Mouse (Mus musculus): ENCODE data around the gene Magee1.
"Not testable (repeated sequence)": the region's sequence is repeated elsewhere in the genome, so short reads cannot be mapped to it uniquely, and the experiment has no call there.

Magee1 gene

DNA sequence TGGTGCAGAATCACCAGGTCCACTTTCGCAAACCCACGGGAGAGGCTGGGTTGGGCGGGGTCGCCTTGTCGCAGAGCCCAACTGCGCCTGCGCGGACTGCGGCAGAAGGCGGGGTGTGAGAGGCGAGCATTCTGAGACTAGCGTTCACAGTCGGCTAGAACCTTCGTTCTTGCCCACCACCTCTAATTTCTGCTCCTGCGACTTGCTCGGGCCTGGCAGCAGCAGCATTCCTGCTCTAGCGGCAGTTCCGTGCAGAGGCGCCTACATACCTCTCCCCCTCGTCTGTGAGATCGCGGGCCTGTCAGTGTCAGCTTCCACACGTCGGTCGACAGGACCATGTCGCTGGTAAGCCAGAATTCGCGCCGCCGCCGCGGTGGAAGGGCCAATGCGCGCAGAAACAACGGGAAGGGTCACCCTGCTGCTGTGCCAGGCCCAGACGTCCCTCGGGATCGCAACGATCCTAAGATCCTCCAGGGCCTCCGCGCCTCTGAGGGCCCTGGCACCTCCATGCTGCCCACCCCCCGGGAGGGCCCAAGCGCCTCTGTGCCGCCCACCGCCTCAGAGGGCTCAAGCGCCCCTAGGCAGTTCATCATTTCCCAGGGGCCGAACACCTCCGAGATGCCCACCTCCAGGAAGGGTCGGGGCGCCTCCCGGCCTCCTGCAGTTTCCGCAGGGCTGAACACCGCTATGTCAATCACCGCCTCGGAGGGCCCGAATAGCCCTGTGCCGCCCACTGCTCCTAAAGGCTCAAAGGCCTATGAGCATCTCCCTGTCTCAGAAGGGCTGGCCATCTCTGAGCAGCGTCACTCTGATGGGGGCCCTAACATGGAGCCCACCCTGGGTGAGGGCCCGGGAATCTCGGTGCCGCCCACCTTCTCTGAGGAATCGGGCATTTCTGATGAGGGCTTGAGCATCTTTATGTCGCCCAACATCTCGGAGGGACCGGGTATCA is at the start of gene Magee1:
Gene Magee1, plus strand, starts transcription at position 104 of the 952 bp plus-strand sequence.
- DNase-seq: peak; percentile 94

- DNase-seq: no peak
These were observed 41.0 kb upstream of the Magee1 start for GRCm38 (mm10) chrX:105079151-105079550.

GRCm38 (mm10) chrX:105079615-105080092 is 40.5 kb upstream of the Magee1 start, which contains the start of gene Pbdc1:
Gene Pbdc1, plus strand, starts transcription at chrX:105079756.
- DNase-seq: peak; percentile 92 to 93

GRCm38 (mm10) chrX:105080096-105080495 is 40.1 kb upstream of the Magee1 start:
- no peak for DNase-seq

DNA sequence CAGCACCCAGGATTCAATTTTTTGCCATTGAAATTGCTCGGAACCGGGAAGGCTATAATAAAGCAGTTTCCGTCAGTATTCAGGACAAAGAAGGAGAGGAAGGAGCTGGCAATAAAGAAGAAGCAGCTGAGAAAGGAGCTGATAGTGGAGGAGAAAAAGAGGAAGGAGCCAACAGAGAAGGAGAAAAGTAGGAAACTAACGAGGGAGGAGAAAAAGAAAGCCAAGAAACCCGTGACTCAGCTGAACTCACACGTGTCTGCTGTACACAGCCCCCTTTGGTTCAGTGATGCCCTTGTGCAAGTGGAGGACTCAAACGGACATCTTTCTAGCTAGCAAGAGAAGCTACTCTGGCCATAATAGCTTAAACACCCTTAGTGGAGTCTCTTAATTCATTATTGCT is 37.2 kb upstream of the Magee1 start:
- DNase-seq: not testable (repeated sequence)

- DNase-seq: peak in 1 of 2 experiments; percentile 26
These were observed 16.0 kb upstream of the Magee1 start for GRCm38 (mm10) chrX:105104175-105104574.

DNA sequence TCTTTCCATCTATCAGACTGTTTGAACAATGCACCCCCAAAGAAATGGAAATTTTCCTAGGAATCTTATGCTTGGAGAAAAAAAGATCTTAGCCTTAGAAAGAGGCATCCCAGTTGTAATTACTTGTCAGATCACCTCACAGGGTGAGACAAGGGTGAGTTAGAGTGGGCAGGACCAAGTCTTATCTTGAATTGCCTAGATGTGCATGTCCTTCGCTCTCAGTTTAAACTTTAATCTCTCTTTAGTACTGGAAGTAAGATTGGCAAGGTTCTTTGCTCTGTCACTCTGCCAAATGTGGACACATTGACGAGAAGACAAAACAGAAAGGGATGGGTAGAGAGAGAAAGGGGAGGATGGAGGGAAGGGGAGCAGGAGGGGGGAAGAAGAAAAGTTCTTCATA is 5.2 kb upstream of the Magee1 start:
- DNase-seq: no peak

GRCm38 (mm10) chrX:105121227-105121865 is 1.2 kb downstream of the Magee1 start:
- peak; percentile 84 to 91 for DNase-seq

DNA sequence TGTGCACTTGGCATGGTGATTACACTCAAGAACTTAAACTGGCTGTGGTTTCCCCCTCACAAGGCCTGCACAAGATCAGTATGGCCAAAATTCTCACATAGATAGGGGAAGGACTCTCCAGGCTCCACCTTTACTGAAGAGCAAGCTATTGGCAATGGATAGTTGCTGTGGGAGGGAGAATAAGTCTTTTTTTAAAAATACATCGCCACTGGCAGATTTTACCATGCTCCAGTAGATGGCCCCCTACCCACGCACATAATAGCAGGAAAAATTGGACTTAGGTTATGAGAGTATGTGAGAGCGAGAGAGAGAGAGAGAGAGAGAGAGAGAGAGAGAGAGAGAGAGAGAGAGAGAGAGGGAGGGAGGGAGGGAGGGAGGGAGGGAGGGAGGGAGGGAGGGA is 4.7 kb downstream of the Magee1 start:
- DNase-seq: no peak

GRCm38 (mm10) chrX:105151872-105152461 is 31.8 kb downstream of the Magee1 start:
- peak in 1 of 2 experiments; percentile 21 for DNase-seq

DNA sequence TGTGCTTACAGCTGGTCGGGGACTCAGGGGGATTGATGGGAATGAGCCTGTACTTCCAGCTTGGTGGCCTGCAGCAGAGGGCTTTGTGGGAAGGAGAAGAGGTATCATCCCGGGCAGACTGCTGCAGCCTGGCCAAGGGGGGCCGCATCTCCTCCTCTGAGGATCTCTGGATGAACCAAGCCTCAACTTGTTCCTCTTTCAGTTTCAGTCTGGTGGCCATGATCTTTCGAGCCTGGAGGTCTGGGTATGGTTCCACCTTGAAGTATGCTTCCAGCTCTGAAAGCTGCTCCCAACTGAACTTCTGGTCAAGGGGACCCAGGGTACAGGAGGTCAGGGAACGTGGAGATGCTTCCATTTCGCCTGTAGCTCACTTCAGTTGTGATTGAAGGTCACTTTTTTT is 44.8 kb downstream of the Magee1 start:
- not testable (repeated sequence) for DNase-seq

- DNase-seq: no peak
These were observed 47.0 kb downstream of the Magee1 start for GRCm38 (mm10) chrX:105167217-105167616.
